Mouse (Mus musculus) granulocyte monocyte progenitor cell, adult 5-6 weeks (primary cell): ENCODE measurements around the gene Elk3. TPM values are rescaled to one million over a fixed set of nuclear protein-coding genes. Genes with fewer than 3 reads are reported as not detected.

ENCODE experiments used
- ATAC-seq: replicated peaks from 2 replicates; pipeline ENCODE4 v1.8.0; 2016; ENCODE audit warnings: mild to moderate bottlenecking, moderate TSS enrichment, inconsistent platforms; ENCODE audit not compliant: poor library complexity, severe bottlenecking
- total RNA-seq, 2 experiments: library from RNA; stranded (forward) in 1 of 2; stranded (reverse) in 1 of 2; fragments of 200-712, 200-1000 nt in 1 of 2; fragments of >200 nt in 1 of 2; fragmentation: Nextera tagmentation in 1 of 2; gene quantifications; 2 replicates each; pipeline ENCODE4 v1.2.3; 2014 to 2017

Gene Elk3
- total RNA-seq, 2 experiments from 2014 or later, result 16.3 to 32.0 TPM

GRCm38 (mm10) chr10:93201846-93202458 is 109.0 kb downstream of the Elk3 start:
- ATAC-seq, result no peak

DNA sequence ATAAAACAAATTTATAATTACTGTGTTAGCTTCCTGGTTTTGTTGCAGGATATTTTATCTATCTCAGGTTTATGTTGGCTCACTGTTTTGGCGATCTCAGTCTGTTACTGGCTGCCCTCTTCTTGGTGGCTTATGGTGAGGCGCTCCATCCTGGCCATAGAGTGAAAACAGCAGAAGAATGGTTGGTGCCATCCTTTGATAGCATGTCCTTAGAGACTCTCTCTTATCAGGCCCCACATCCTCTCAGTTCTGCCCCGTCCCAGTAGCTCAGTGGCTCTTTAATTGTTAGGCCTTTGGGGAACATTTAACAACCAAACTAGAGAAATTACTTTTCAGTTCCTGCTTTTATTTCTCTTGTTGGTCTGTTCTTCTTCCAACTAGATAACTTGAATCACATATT is 112.0 kb downstream of the Elk3 start:
- no peak for ATAC-seq

Other genes with a start within 250 kb of the Elk3 start
- 0.11 and 1.4 TPM in 2 replicates for gene Cfap54, start 229.5 kb downstream of the Elk3 start, total RNA-seq (2014; fragmentation: Nextera tagmentation)
- gene Cfap54, start 229.5 kb downstream of the Elk3 start, total RNA-seq (2017), result 0.69 and 0.82 TPM in 2 replicates
- 28.1 and 41.6 TPM in 2 replicates for gene Cdk17, start 150.3 kb downstream of the Elk3 start, total RNA-seq (2014; fragmentation: Nextera tagmentation)
- 36.3 and 40.0 TPM in 2 replicates for gene Cdk17, start 150.3 kb downstream of the Elk3 start, total RNA-seq (2017)
- gene Lta4h, start 142.3 kb upstream of the Elk3 start, total RNA-seq (2014; fragmentation: Nextera tagmentation), result 753 and 1,014 TPM in 2 replicates
- 752 and 880 TPM in 2 replicates for gene Lta4h, start 142.3 kb upstream of the Elk3 start, total RNA-seq (2017)
- 0.51 and 2.0 TPM in 2 replicates for gene Hal, start 177.6 kb upstream of the Elk3 start, total RNA-seq (2014; fragmentation: Nextera tagmentation)
- gene Hal, start 177.6 kb upstream of the Elk3 start, total RNA-seq (2017), result 0.57 and 1.2 TPM in 2 replicates
- not detected in 2 replicates for gene Amdhd1, start 228.9 kb upstream of the Elk3 start, total RNA-seq (2014; fragmentation: Nextera tagmentation)
- gene Amdhd1, start 228.9 kb upstream of the Elk3 start, total RNA-seq (2017), result 0.65 TPM in 1 of 2 replicates, not detected in the other
- 0.13 TPM in 1 of 2 replicates, not detected in the other for gene Ccdc38, start 229.5 kb upstream of the Elk3 start, total RNA-seq (2014; fragmentation: Nextera tagmentation)
- gene Ccdc38, start 229.5 kb upstream of the Elk3 start, total RNA-seq (2017), result 0.26 and 2.6 TPM in 2 replicates